Mouse (Mus musculus) midbrain, embryonic 14.5 days (tissue): Measurements from ENCODE around the gene Ldlrap1. TPM values are rescaled to one million over a fixed set of nuclear protein-coding genes. Genes with fewer than 3 reads are reported as not detected.

Experiments
- ATAC-seq: fragments of 200-750 bp; cut with Nextera tagmentation; 2 replicates; pipeline ENCODE4 v1.8.0; 2017; ENCODE audit warnings: moderate number of reproducible peaks, moderate library complexity; ENCODE audit not compliant: low FRiP score, low TSS enrichment
- DNase-seq: peaks from one replicate; pipeline ENCODE4 v3.0.0-alpha.2; 2015
- H3K27ac ChIP-seq: fragments of 300-500 bp; sonication (generic); replicated peaks from 2 replicates; pipeline ENCODE4 v1.5.1; 2014; ENCODE audit warnings: mild to moderate bottlenecking, low read depth, low read length, moderate library complexity
- H3K27me3 ChIP-seq: fragments of 300-500 bp; sonication (generic); 2 replicates; pipeline ENCODE4 v1.6.1; 2014; ENCODE audit warnings: low read length, control low read depth, mixed read lengths; ENCODE audit not compliant: control insufficient read depth, insufficient read depth
- H3K36me3 ChIP-seq: fragments of 300-500 bp; sonication (generic); 2 replicates; pipeline ENCODE4 v1.6.1; 2014; ENCODE audit warnings: low read length, control low read depth; ENCODE audit not compliant: control insufficient read depth, insufficient read depth
- H3K4me1 ChIP-seq: fragments of 300-500 bp; sonication (generic); 2 replicates; pipeline ENCODE4 v1.6.1; 2014; ENCODE audit warnings: mild to moderate bottlenecking, antibody characterized with exemption, low read length, control low read depth; ENCODE audit not compliant: control insufficient read depth, insufficient read depth
- H3K4me2 ChIP-seq: fragments of 300-500 bp; sonication (generic); 2 replicates; pipeline ENCODE4 v1.6.1; 2014; ENCODE audit warnings: mild to moderate bottlenecking, low read length, moderate library complexity
- H3K4me3 ChIP-seq: fragments of 300-500 bp; sonication (generic); replicated peaks from 2 replicates; pipeline ENCODE4 v1.5.1; 2014; ENCODE audit warnings: low read depth, low read length
- H3K9ac ChIP-seq: fragments of 300-500 bp; sonication (generic); replicated peaks from 2 replicates; pipeline ENCODE4 v1.6.1; 2014; ENCODE audit warnings: mild to moderate bottlenecking, low read length, moderate library complexity
- H3K9me3 ChIP-seq: fragments of 300-500 bp; sonication (generic); 2 replicates; pipeline ENCODE4 v1.6.1; 2016; ENCODE audit warnings: low read length, control low read depth, mixed read lengths; ENCODE audit not compliant: control insufficient read depth
- WGBS: fragments of 180-500 bp; shearing (Covaris S2); extraction: QIAGEN DNeasy Blood & Tissue Kit; methylation state at CpG from one replicate; pipeline ENCODE4 v1.1.7; 2014; 5-methylcytosine and 5-hydroxymethylcytosine counted together
- polyA plus RNA-seq: library from polyadenylated mRNA; unstranded; fragments of >200 nt; fragmentation: Nextera tagmentation; extraction: Ambion mirVana; gene quantifications from 2 replicates; pipeline ENCODE4 v1.2.1, GENCODE M21; 2014

Gene Ldlrap1
- polyA plus RNA-seq, 1 experiment from 2014 or later: 1.9 TPM

GRCm38 (mm10) chr4:134751682-134752380, 16.0 kb downstream of the Ldlrap1 start:
- WGBS: 88% methylated on average over 18 of the region's 18 CpGs
- Histone ChIP-seq H3K36me3 (no peaks in the 10 kb centered on the region), H3K4me2 (no peak overlapping the region), H3K9me3 (no peaks in the 10 kb centered on the region), H3K4me1 (peaks cover 3% of the 10 kb centered on the region; the same call in 1 of the 2 replicates), H3K27ac (no peak overlapping the region), H3K4me3 (no peak overlapping the region), H3K27me3 (no peaks in the 10 kb centered on the region), H3K9ac (no peak overlapping the region)
- no peak for DNase-seq
- no peak for ATAC-seq

DNA sequence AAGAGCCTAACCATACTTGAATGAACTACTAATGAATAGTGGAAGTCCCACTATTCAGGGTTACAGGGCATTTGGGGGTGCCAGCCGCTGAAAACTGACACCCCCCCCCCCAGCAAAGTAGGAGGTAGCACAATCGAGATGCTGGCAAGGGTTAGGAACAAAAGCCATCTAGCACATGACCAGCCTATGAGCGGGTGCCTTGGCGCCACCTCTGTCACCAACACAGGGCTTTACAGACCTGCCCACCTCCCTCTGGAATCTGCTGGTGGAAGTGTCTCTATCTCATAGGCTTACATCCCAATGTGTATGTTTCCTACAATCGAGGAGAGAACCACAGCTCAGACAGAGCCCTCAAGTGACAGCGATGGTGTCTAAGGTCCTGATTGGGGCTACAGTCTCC, 17.0 kb downstream of the Ldlrap1 start:
- no peaks in the 10 kb centered on the region for H3K9me3 ChIP-seq
- no peaks in the 10 kb centered on the region for H3K36me3 ChIP-seq
- DNase-seq: no peak
- H3K27me3 ChIP-seq: no peaks in the 10 kb centered on the region
- H3K4me2 ChIP-seq: no peak overlapping the region
- WGBS: 84% methylated on average over 6 of the region's 6 CpGs
- peaks cover 3% of the 10 kb centered on the region; the same call in 1 of the 2 replicates for H3K4me1 ChIP-seq
- H3K4me3 ChIP-seq: no peak overlapping the region
- no peak for ATAC-seq
- no peak overlapping the region for H3K27ac ChIP-seq
- H3K9ac ChIP-seq: no peak overlapping the region

GRCm38 (mm10) chr4:134750263-134750662, 17.6 kb downstream of the Ldlrap1 start:
- Histone ChIP-seq H3K9me3 (no peaks in the 10 kb centered on the region), H3K4me3 (no peak overlapping the region), H3K9ac (no peak overlapping the region), H3K4me1 (peaks cover 3% of the 10 kb centered on the region; the same call in 1 of the 2 replicates), H3K4me2 (no peak overlapping the region), H3K36me3 (no peaks in the 10 kb centered on the region), H3K27me3 (no peaks in the 10 kb centered on the region), H3K27ac (no peak overlapping the region)
- no peak for DNase-seq
- 82% methylated on average over 5 of the region's 5 CpGs for WGBS
- no peak for ATAC-seq

- Histone ChIP-seq H3K4me1 (peaks cover 3% of the 10 kb centered on the region; the same call in 1 of the 2 replicates), H3K9ac (no peak overlapping the region), H3K27me3 (no peaks in the 10 kb centered on the region), H3K27ac (no peak overlapping the region), H3K4me2 (no peak overlapping the region), H3K36me3 (no peaks in the 10 kb centered on the region), H3K4me3 (no peak overlapping the region), H3K9me3 (no peaks in the 10 kb centered on the region)
- 67% methylated on average over 21 of the region's 21 CpGs for WGBS
- no peak for ATAC-seq
- no peak for DNase-seq
Measured at GRCm38 (mm10) chr4:134749301-134750030, 18.4 kb downstream of the Ldlrap1 start.

GRCm38 (mm10) chr4:134745900-134746661, 21.7 kb downstream of the Ldlrap1 start:
- no peak for ATAC-seq
- Histone ChIP-seq H3K9me3 (no peaks in the 10 kb centered on the region), H3K36me3 (no peaks in the 10 kb centered on the region), H3K4me3 (no peak overlapping the region), H3K9ac (no peak overlapping the region), H3K4me1 (0 out of 2 replicates have a peak, but pooled peaks cover 7% of the 10 kb centered on the region), H3K4me2 (no peak overlapping the region), H3K27ac (no peak overlapping the region), H3K27me3 (no peaks in the 10 kb centered on the region)
- DNase-seq: no peak
- WGBS: 84% methylated on average over 16 of the region's 16 CpGs

DNA sequence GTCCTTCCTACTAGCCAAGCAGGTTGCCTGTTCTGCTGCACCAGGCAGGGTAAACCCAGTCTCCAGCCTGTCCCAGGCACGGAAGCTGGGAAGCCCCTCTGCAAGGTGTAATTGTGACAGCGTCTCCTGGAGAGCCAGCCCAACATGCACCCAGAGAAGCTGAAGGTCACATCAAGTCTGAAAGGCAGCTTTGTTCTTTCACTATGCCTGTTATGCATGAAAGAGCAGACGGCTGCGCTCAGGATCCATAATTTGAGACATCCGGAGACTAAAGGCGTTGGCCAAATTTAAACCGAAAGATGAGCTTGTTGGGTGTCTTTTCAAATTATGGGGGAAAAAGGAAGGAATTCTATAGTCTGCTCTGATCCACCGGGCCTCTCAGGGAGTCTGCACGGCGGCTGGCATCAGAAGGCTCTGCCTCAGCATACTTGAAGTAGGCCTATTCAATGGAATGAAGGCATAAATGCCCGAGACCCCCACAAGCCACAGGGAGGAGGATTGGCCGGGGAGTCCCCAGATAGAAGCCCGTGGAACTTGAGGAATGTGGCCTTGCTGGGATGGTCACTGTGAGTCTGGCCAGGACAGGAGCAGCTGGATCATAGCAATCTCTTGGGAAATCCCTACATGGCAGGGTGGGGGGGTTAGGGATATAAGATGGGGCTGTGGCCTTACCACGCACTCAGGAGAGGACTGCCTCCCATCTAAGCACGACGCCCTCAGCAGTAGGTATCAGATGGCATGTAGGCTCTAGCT, 23.8 kb downstream of the Ldlrap1 start:
- ATAC-seq: no peak

GRCm38 (mm10) chr4:134741949-134742348, 25.9 kb downstream of the Ldlrap1 start:
- ATAC-seq (no peak), DNase-seq (no peak)
- no peak overlapping the region for H3K4me3 ChIP-seq
- no peak overlapping the region for H3K4me2 ChIP-seq
- no peaks in the 10 kb centered on the region for H3K36me3 ChIP-seq
- H3K9ac ChIP-seq: no peak overlapping the region
- H3K4me1 ChIP-seq: 0 out of 2 replicates have a peak, but pooled peaks cover 7% of the 10 kb centered on the region
- no peak overlapping the region for H3K27ac ChIP-seq
- no peaks in the 10 kb centered on the region for H3K9me3 ChIP-seq
- 78% methylated on average over 8 of the region's 8 CpGs for WGBS
- H3K27me3 ChIP-seq: no peaks in the 10 kb centered on the region

More for the DNA sequence above, 23.8 kb downstream of the Ldlrap1 start:
- 0 out of 2 replicates have a peak, but pooled peaks cover 7% of the 10 kb centered on the region for H3K4me1 ChIP-seq
- H3K4me3 ChIP-seq: no peak overlapping the region
- H3K27me3 ChIP-seq: no peaks in the 10 kb centered on the region
- no peak overlapping the region for H3K4me2 ChIP-seq
- no peaks in the 10 kb centered on the region for H3K9me3 ChIP-seq
- WGBS: 29% methylated on average over 16 of the region's 16 CpGs
- no peak overlapping the region for H3K9ac ChIP-seq
- peak overlapping the region; percentile 37; the same call in 1 of the 2 replicates for H3K27ac ChIP-seq
- no peaks in the 10 kb centered on the region for H3K36me3 ChIP-seq
- peak; percentile 32 for DNase-seq

DNA sequence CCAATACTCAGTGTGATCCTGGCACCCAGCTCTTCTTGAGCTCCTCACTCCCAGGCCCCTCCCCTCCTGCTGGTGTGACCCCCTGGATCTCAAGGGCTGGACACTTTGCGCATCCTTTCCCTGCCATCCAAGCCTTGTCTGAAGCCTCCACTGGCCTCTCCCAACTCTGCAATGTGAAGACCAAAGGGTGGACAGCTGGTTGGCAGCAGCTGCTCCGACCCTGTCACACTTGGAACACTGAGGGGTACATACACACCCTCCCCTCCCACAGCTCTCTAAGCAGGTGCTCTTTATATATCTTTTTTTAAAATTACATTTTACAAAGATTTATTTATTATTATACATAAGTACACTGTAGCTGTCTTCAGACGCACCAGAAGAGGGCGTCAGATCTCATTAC, 27.6 kb downstream of the Ldlrap1 start:
- Histone ChIP-seq H3K4me1 (0 out of 2 replicates have a peak, but pooled peaks cover 7% of the 10 kb centered on the region), H3K9ac (no peak overlapping the region), H3K4me2 (no peak overlapping the region), H3K27ac (no peak overlapping the region), H3K27me3 (no peaks in the 10 kb centered on the region), H3K9me3 (no peaks in the 10 kb centered on the region), H3K4me3 (no peak overlapping the region), H3K36me3 (no peaks in the 10 kb centered on the region)
- no peak for ATAC-seq
- DNase-seq: no peak
- WGBS: 94% methylated on average over 4 of the region's 4 CpGs
